Mouse (Mus musculus) CD4-positive helper T cell, adult 2 months (primary cell): Measurements from ENCODE around the gene Hivep2.

Experiments
- DNase-seq: peaks from one replicate; pipeline ENCODE4 v3.0.0-alpha.2; 2012; ENCODE audit warnings: low read depth, missing footprints, low spot score

Hivep2 gene

GRCm38 (mm10) chr10:14047661-14048060 lies 81.8 kb downstream of the Hivep2 start:
- no peak for DNase-seq

- DNase-seq = no peak
These were observed 82.5 kb downstream of the Hivep2 start for GRCm38 (mm10) chr10:14048322-14048915.

- DNase-seq = no peak
These were observed 83.1 kb downstream of the Hivep2 start for GRCm38 (mm10) chr10:14048916-14049445.

- no peak for DNase-seq
These were observed 83.8 kb downstream of the Hivep2 start for GRCm38 (mm10) chr10:14049686-14050085.

GRCm38 (mm10) chr10:14050586-14050985 lies 84.7 kb downstream of the Hivep2 start:
- DNase-seq = peak; percentile 76

GRCm38 (mm10) chr10:14052109-14052689 lies 86.3 kb downstream of the Hivep2 start:
- DNase-seq = peak; percentile 63

- no peak for DNase-seq
These were observed 89.0 kb downstream of the Hivep2 start for GRCm38 (mm10) chr10:14054860-14055259.

GRCm38 (mm10) chr10:14055533-14055981 lies 89.7 kb downstream of the Hivep2 start:
- peak; percentile 46 for DNase-seq

- DNase-seq = no peak
These were observed 90.2 kb downstream of the Hivep2 start for GRCm38 (mm10) chr10:14056057-14056456.

GRCm38 (mm10) chr10:14056584-14057451 lies 90.9 kb downstream of the Hivep2 start:
- DNase-seq = peak; percentile 62

GRCm38 (mm10) chr10:14057841-14058605 lies 92.1 kb downstream of the Hivep2 start:
- DNase-seq = peak; percentile 79

GRCm38 (mm10) chr10:14058742-14059141 lies 92.9 kb downstream of the Hivep2 start:
- DNase-seq = peak; percentile 52

GRCm38 (mm10) chr10:14059581-14059980 lies 93.7 kb downstream of the Hivep2 start:
- peak; percentile 69 for DNase-seq

GRCm38 (mm10) chr10:14060302-14060701 lies 94.4 kb downstream of the Hivep2 start:
- DNase-seq = no peak

- DNase-seq = no peak
These were observed 97.4 kb downstream of the Hivep2 start for GRCm38 (mm10) chr10:14063226-14063625.

GRCm38 (mm10) chr10:14064759-14065395 lies 99.0 kb downstream of the Hivep2 start:
- no peak for DNase-seq

- DNase-seq = no peak
These were observed 101.9 kb downstream of the Hivep2 start for GRCm38 (mm10) chr10:14067802-14068201.

- DNase-seq = no peak
These were observed 104.7 kb downstream of the Hivep2 start for GRCm38 (mm10) chr10:14070498-14071079.

- DNase-seq = no peak
These were observed 106.6 kb downstream of the Hivep2 start for GRCm38 (mm10) chr10:14072504-14072903.

- no peak for DNase-seq
These were observed 109.9 kb downstream of the Hivep2 start for GRCm38 (mm10) chr10:14075767-14076166.

GRCm38 (mm10) chr10:14076880-14077279 lies 111.0 kb downstream of the Hivep2 start:
- DNase-seq = no peak
